Mouse (Mus musculus) left cerebral cortex, adult 2 months (tissue): ENCODE measurements at regions not wholly inside any gene's neighbourhood (a gene's known extent, or its start where the extent isn't known, plus 50 kb on each side); places are given as distances from the start of the nearest gene placed in this dataset.

Source experiments
- DNase-seq, 2 experiments: peaks; one replicate each; pipeline ENCODE4 v3.0.0; 2021 to 2022; ENCODE audit warnings: low spot score in 2 of 2, mixed read lengths in 1 of 2; ENCODE audit errors: extremely low spot score in 1 of 2
- H3K27ac ChIP-seq: fragments of 200-600 bp; 2 replicates; pipeline ENCODE4 v1.8.1; 2022
- H3K4me3 ChIP-seq: fragments of 200-600 bp; 2 replicates; pipeline ENCODE4 v1.8.1; 2022
- CTCF ChIP-seq: fragments of 200-600 bp; IDR thresholded peaks from 2 replicates; pipeline ENCODE4 v1.8.1; 2022; ENCODE audit warnings: antibody characterized with exemption, mild to moderate bottlenecking, moderate library complexity
- intact Hi-C: fragments of 180-260 bp; cut with DNase I; formaldehyde crosslinking; loops from one replicate; pipeline ENCODE4 v1.15.1; 2025

GRCm38 (mm10) chr8:6645287-6645957 lies 1540.3 kb upstream of the Slc10a2 start:
- Histone ChIP-seq H3K27ac (no peak overlapping the region), H3K4me3 (no peak overlapping the region)
- no peak for TF ChIP-seq CTCF
- DNase-seq = no peak
- intact Hi-C loops = no loop called here

GRCm38 (mm10) chr8:6644396-6644795 lies 1539.2 kb upstream of the Slc10a2 start:
- DNase-seq = no peak
- intact Hi-C loops = no loop called here
- no peak overlapping the region for H3K4me3 ChIP-seq
- no peak for TF ChIP-seq CTCF
- no peak overlapping the region for H3K27ac ChIP-seq

DNA sequence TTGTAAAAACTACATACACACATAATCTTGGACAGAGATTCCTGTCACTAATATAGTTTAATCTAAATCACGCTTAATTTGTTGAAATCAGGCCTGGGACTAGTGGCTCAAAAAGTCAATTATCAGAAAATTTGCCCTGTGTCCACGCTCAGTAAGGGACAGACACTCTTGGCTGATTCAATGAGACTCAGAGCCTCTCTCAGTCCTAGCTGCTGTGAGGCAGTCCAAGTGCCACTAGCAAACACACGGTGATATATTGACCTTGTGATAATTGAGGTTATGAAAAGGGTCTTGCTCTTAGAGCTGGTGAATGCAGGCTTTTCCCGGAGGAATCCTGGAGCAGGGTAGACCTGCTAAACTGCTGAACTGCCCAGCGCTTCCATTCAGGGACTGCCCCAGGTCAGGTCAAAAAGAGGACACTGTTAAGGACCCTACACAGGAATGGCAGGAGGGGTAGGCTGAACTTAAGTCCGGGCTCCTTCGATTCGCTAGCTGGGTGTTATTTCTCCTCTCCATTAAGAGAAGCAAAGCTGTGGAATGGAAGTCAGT lies 1521.9 kb upstream of the Slc10a2 start:
- Histone ChIP-seq H3K4me3 (no peak overlapping the region), H3K27ac (no peak overlapping the region)
- no peak for TF ChIP-seq CTCF
- intact Hi-C loops = no loop called here
- DNase-seq = no peak

DNA sequence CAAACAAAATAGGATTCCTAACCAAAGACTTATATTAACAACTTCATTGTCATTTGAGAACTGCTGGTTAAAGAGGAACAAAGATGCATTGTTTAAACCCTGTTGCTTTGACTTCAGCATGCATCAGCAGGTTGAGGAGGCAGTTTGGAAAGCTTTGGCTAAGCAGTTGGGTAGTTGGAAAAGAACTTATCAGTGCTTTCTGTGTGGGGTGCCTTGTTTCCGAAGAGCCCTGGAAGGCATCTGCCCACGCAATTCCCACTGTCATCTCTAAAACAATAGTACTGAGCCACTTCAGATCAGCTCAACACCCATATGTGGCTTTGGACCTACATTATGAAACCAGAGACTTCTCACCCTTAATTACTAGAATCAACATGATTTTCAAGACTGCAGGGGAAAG lies 1503.7 kb upstream of the Slc10a2 start:
- intact Hi-C loops = no loop called here
- no peak for TF ChIP-seq CTCF
- no peak for DNase-seq
- no peak overlapping the region for H3K27ac ChIP-seq
- no peak overlapping the region for H3K4me3 ChIP-seq

DNA sequence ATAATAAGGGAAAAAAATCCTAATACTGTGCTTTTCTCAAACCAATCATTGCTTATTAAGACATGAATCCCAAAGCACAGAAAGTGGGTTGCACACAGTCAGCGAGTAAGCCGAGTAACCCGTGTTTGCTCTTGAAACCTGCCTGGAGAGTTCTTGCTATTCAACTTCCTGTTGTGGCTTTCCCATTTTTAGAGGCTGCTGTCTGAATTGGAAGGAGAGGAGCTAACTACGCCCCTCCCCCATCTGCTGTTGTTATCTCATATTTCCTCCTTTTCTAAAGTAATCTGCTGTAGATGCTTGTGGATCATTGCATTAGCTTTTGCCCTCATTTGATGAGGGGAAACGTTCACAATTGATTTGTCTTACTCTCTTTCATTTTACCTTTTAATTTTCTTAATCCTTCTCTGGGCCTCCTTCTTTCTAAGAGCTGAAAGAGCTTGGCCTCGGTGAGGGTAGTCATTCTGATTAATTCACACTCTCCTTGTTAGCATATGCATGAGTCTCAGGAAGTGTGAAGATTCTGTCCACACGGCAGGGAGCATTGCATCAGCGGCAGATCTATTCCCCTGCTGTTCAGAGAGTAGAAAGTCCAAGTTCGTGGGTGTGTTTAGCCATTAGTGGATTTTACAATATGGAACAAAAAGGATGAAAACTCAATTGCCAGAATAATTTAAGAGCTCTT lies 1501.8 kb upstream of the Slc10a2 start:
- no peak; the same call in 1 of the 2 replicates for TF ChIP-seq CTCF
- no peak overlapping the region for H3K27ac ChIP-seq
- DNase-seq = peak in 1 of 2 experiments; percentile 11
- no peak overlapping the region for H3K4me3 ChIP-seq
- intact Hi-C loops = no loop called here

- no peak overlapping the region for H3K4me3 ChIP-seq
- DNase-seq = peak in 1 of 2 experiments; percentile 16
- no peak overlapping the region for H3K27ac ChIP-seq
- intact Hi-C loops = no loop called here
- no peak; the same call in none of the 2 replicates for TF ChIP-seq CTCF
Observed at GRCm38 (mm10) chr8:6604232-6604804, 1499.2 kb upstream of the Slc10a2 start.

DNA sequence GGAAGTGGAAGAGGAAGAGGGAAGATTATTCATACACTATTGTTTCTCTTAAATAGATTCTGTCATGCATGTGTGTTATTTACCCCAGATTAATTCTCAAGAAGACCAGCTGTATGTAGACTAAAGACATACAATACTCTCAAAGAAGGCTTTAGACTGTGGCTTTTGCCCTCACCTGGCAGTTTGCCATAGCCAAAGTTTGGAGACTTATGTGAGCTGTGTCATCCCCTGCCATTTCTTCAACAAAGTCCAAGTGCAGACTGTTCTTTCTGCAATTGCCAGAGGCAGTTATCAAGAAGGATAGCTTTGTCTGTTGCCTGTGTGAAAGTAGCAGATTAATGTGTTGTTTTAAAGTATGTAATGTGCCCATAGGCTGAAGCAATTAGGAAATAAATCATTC lies 1485.0 kb upstream of the Slc10a2 start:
- no peak for DNase-seq
- H3K4me3 ChIP-seq = no peak overlapping the region
- H3K27ac ChIP-seq = no peak overlapping the region
- intact Hi-C loops = no loop called here
- TF ChIP-seq CTCF = no peak

- Histone ChIP-seq H3K4me3 (no peak overlapping the region), H3K27ac (no peak overlapping the region)
- no peak for DNase-seq
- intact Hi-C loops = no loop called here
- TF ChIP-seq CTCF = no peak
Observed at GRCm38 (mm10) chr8:6583337-6584096, 1478.4 kb upstream of the Slc10a2 start.

GRCm38 (mm10) chr8:6582732-6583131 lies 1477.6 kb upstream of the Slc10a2 start:
- TF ChIP-seq CTCF = no peak
- DNase-seq = no peak
- intact Hi-C loops = no loop called here
- Histone ChIP-seq H3K27ac (no peak overlapping the region), H3K4me3 (no peak overlapping the region)

- H3K4me3 ChIP-seq = no peak overlapping the region
- no peak for DNase-seq
- no peak for TF ChIP-seq CTCF
- intact Hi-C loops = loop anchor here (10.0 kb wide), 1 partner anchor 437 kb away; no protein-coding TSS in a partner anchor
- no peak overlapping the region for H3K27ac ChIP-seq
Observed at GRCm38 (mm10) chr8:6577868-6578634, 1472.9 kb upstream of the Slc10a2 start.

GRCm38 (mm10) chr8:6575241-6575640 lies 1470.1 kb upstream of the Slc10a2 start:
- intact Hi-C loops = loop anchor here (10.0 kb wide), 1 partner anchor 440 kb away; no protein-coding TSS in a partner anchor
- TF ChIP-seq CTCF = no peak
- Histone ChIP-seq H3K27ac (no peak overlapping the region), H3K4me3 (no peak overlapping the region)
- DNase-seq = no peak
